9 mouse cellular contexts compared by ENCODE assay signal in the genomic region with DNA sequence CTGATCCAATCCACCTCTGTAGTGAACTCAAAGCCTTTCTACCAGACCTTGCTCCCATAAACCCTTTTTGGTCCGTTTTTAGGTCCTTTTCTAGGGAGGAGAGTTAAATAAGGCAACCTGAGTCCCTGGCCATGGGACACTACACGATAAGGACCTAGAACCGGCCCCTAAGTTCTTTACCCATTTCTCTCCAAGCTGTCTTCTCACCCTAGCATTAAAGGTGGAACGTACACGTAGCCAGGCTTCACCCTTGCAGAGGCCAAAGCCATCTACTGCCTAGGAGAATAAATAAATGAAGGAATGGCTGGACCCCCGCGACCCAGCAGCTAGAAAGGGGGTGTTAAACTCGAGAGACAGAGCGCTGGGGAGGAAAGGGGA. TPM values are rescaled to one million over a fixed set of nuclear protein-coding genes. Genes with fewer than 3 reads are reported as not detected.
DNase-seq lines count a peak whose midpoint lies in the region; ATAC-seq and TF ChIP-seq lines count a peak whose summit lies in the region.
"Had no signal": no experiment of that assay in that cellular context is flagged by ENCODE, and none has a peak within 500 bp of the region (broad histone marks: within the 10 kb centered on the region; RNA-seq: fewer than 3 reads in every experiment).

No protein-coding gene starts in this region.

- TF ChIP-seq CTCF in lung, postnatal 0 days (IDR thresholded peaks at IDR 0.05) = no peak

- TF ChIP-seq EP300 in lung, postnatal 0 days (IDR thresholded peaks at IDR 0.05) = no peak

- H3K27me3 ChIP-seq in lung, postnatal 0 days (replicated peaks; ENCODE audit: insufficient read depth, low read length) = peaks cover 62% of the 10 kb centered on the region
- H3K27me3 ChIP-seq in limb, embryonic 11.5 days (ENCODE audit: control insufficient read depth, insufficient read depth, low read length) = peaks cover 78% of the 10 kb centered on the region
- H3K27me3 ChIP-seq in stomach, embryonic 15.5 days (replicated peaks) = peaks cover 74% of the 10 kb centered on the region

- H3K4me1 ChIP-seq in lung, postnatal 0 days (ENCODE audit: insufficient read depth, low read depth, low read length) = 0 out of 2 replicates have a peak, but pooled peaks cover 3% of the 10 kb centered on the region
- peaks cover 16% of the 10 kb centered on the region for H3K4me1 ChIP-seq in limb, embryonic 11.5 days (ENCODE audit: control insufficient read depth, insufficient read depth, low read length)
- H3K4me1 ChIP-seq in stomach, embryonic 15.5 days = peaks cover 19% of the 10 kb centered on the region; the same call in 1 of the 2 replicates

- no peak overlapping the region for H3K27ac ChIP-seq in lung, postnatal 0 days (ENCODE audit: low read length)
- H3K27ac ChIP-seq in limb, embryonic 11.5 days (replicated peaks; ENCODE audit: low read depth, low read length) = no peak overlapping the region
- H3K27ac ChIP-seq in stomach, embryonic 15.5 days = no peak overlapping the region

- no peak overlapping the region for H3K9ac ChIP-seq in lung, postnatal 0 days (replicated peaks; ENCODE audit: low read depth)
- no peak overlapping the region for H3K9ac ChIP-seq in limb, embryonic 11.5 days (ENCODE audit: low read length)
- no peak overlapping the region for H3K9ac ChIP-seq in stomach, embryonic 15.5 days

- no peak for ATAC-seq in lung, postnatal 0 days
- no peak for ATAC-seq in limb, embryonic 11.5 days (ENCODE audit: insufficient number of reproducible peaks, low FRiP score, low TSS enrichment, low read depth)
- no peak for ATAC-seq in stomach, embryonic 15.5 days (ENCODE audit: insufficient read depth, low FRiP score, low read depth)
- ATAC-seq in cerebellum, adult (ENCODE audit: insufficient number of reproducible peaks, low FRiP score, low TSS enrichment) = no peak
- ATAC-seq: activated CD4-positive, CD25-positive, alpha-beta regulatory T cell, adult 4 months had no signal

- H3K36me3 ChIP-seq in lung, postnatal 0 days (ENCODE audit: insufficient read depth, low read length) = no peaks in the 10 kb centered on the region
- H3K36me3 ChIP-seq in limb, embryonic 11.5 days (ENCODE audit: control insufficient read depth, insufficient read depth, low read length) = no peaks in the 10 kb centered on the region
- H3K36me3 ChIP-seq in stomach, embryonic 15.5 days = no peaks in the 10 kb centered on the region

- peak overlapping the region; percentile 80 for H3K4me2 ChIP-seq in lung, postnatal 0 days (replicated peaks; ENCODE audit: low read depth, low read length)
- H3K4me2 ChIP-seq in limb, embryonic 11.5 days (ENCODE audit: low read depth, severe bottlenecking) = peak overlapping the region; percentile 92
- peak overlapping the region; percentile 97 for H3K4me2 ChIP-seq in stomach, embryonic 15.5 days

- H3K4me3 ChIP-seq in lung, postnatal 0 days (ENCODE audit: low read depth, low read length) = peak overlapping the region; percentile 40
- peak overlapping the region; percentile 46; the same call in 1 of the 2 replicates for H3K4me3 ChIP-seq in limb, embryonic 11.5 days (ENCODE audit: low read depth, low read length)
- H3K4me3 ChIP-seq in stomach, embryonic 15.5 days (replicated peaks) = peak overlapping the region; percentile 42; the same call in 1 of the 2 replicates

- peak; percentile 51 for DNase-seq in embryo, embryonic 10.5 days (ENCODE audit: low spot score)
- DNase-seq in embryo, embryonic 11 days = no peak
- DNase-seq in lung, postnatal 0 days (ENCODE audit: low spot score) = no peak
- no peak for DNase-seq in lung, postnatal 4 days
- no peak for DNase-seq in limb, embryonic 11.5 days (ENCODE audit: low spot score)
- no peak for DNase-seq in layer of hippocampus, postnatal 14 days (ENCODE audit: low spot score in 2 of 2)

- H3K9me3 ChIP-seq in lung, postnatal 0 days (ENCODE audit: low read length) = no peaks in the 10 kb centered on the region
- H3K9me3 ChIP-seq in limb, embryonic 11.5 days (ENCODE audit: control insufficient read depth, low read length) = no peaks in the 10 kb centered on the region
- H3K9me3 ChIP-seq in stomach, embryonic 15.5 days = no peaks in the 10 kb centered on the region

- 7% methylated on average over 9 of the region's 9 CpGs for WGBS in lung, postnatal 0 days
- under 1% methylated on average over 9 of the region's 9 CpGs for WGBS in limb, embryonic 11.5 days
- WGBS in stomach, embryonic 15.5 days = 1% methylated on average over 9 of the region's 9 CpGs

RNA-seq across cellular contexts. Expression of gene Robo3, which starts 26.6 kb away (rescaled TPM):
- 0.08 and 0.14 TPM in 2 replicates for polyA plus RNA-seq in lung, postnatal 0 days (2015; fragmentation: Nextera tagmentation; extraction: Ambion mirVana)
- polyA plus RNA-seq in limb, embryonic 11.5 days (2014; fragmentation: Nextera tagmentation; extraction: Ambion mirVana) = 0.16 and 0.33 TPM in 2 replicates
- polyA plus RNA-seq in stomach, embryonic 15.5 days (2015; fragmentation: Nextera tagmentation; extraction: Ambion mirVana) = 0.08 and 0.15 TPM in 2 replicates
- 10 to 100 TPM; 19.0 to 22.3 TPM for total RNA-seq in layer of hippocampus, postnatal 14 days (2021)
- polyA plus RNA-seq: activated CD4-positive, CD25-positive, alpha-beta regulatory T cell, adult 4 months had no signal

RNA-seq across cellular contexts. Expression of gene Msantd2, which starts 29.5 kb away (rescaled TPM):
- polyA plus RNA-seq in lung, postnatal 0 days (2015; fragmentation: Nextera tagmentation; extraction: Ambion mirVana) = 12.1 and 12.2 TPM in 2 replicates
- 34.1 and 35.6 TPM in 2 replicates for polyA plus RNA-seq in limb, embryonic 11.5 days (2014; fragmentation: Nextera tagmentation; extraction: Ambion mirVana)
- 24.8 and 25.0 TPM in 2 replicates for polyA plus RNA-seq in stomach, embryonic 15.5 days (2015; fragmentation: Nextera tagmentation; extraction: Ambion mirVana)
- total RNA-seq in layer of hippocampus, postnatal 14 days (2021) = 10 to 100 TPM; 22.3 to 22.7 TPM

RNA-seq across cellular contexts. Expression of gene Robo4, which starts 58.0 kb away (rescaled TPM):
- polyA plus RNA-seq in lung, postnatal 0 days (2015; fragmentation: Nextera tagmentation; extraction: Ambion mirVana) = 18.9 and 21.6 TPM in 2 replicates
- 6.6 and 9.0 TPM in 2 replicates for polyA plus RNA-seq in limb, embryonic 11.5 days (2014; fragmentation: Nextera tagmentation; extraction: Ambion mirVana)
- 9.9 and 11.3 TPM in 2 replicates for polyA plus RNA-seq in stomach, embryonic 15.5 days (2015; fragmentation: Nextera tagmentation; extraction: Ambion mirVana)
- total RNA-seq in layer of hippocampus, postnatal 14 days (2021) = 1 to 10 TPM; 7.6 to 9.9 TPM
- polyA plus RNA-seq: activated CD4-positive, CD25-positive, alpha-beta regulatory T cell, adult 4 months had no signal
